Mouse (Mus musculus) testis, adult 2 months (tissue): ENCODE measurements at regions not wholly inside any gene's neighbourhood (a gene's known extent, or its start where the extent isn't known, plus 50 kb on each side); places are given as distances from the start of the nearest gene placed in this dataset.
A peak's percentile ranks its signal among the peaks of the same experiment; 100 is the strongest.

Experiments used
- H3K27ac ChIP-seq: fragments of 200-500 bp; 2 replicates; pipeline ENCODE4 v1.5.1; 2012; ENCODE audit warnings: low read depth, low read length; ENCODE audit not compliant: control insufficient read depth, insufficient read depth
- H3K27me3 ChIP-seq: fragments of 200-500 bp; 2 replicates; pipeline ENCODE4 v1.6.1; 2012; ENCODE audit warnings: mild to moderate bottlenecking, low read length, moderate library complexity; ENCODE audit not compliant: control insufficient read depth, insufficient read depth
- H3K36me3 ChIP-seq: fragments of 200-500 bp; 2 replicates; pipeline ENCODE4 v1.6.1; 2012; ENCODE audit warnings: mild to moderate bottlenecking, low read length; ENCODE audit not compliant: control insufficient read depth, insufficient read depth
- H3K4me1 ChIP-seq: fragments of 200-500 bp; 2 replicates; pipeline ENCODE4 v1.6.1; 2012; ENCODE audit warnings: low read length; ENCODE audit not compliant: control insufficient read depth, insufficient read depth
- H3K4me3 ChIP-seq: fragments of 200-500 bp; 2 replicates; pipeline ENCODE4 v1.5.1; 2012; ENCODE audit warnings: low read depth, mild to moderate bottlenecking, low read length, moderate library complexity, mixed read lengths; ENCODE audit not compliant: control insufficient read depth
- CTCF ChIP-seq: fragments of 200-500 bp; IDR thresholded peaks from 2 replicates; pipeline ENCODE4 v1.5.1; 2012; ENCODE audit warnings: low read depth, mild to moderate bottlenecking, inconsistent platforms, low read length, moderate library complexity; ENCODE audit not compliant: control insufficient read depth, insufficient read depth, insufficient replicate concordance
- POLR2A ChIP-seq: fragments of 200-500 bp; IDR thresholded peaks from 2 replicates; pipeline ENCODE4 v1.6.1; 2012; ENCODE audit warnings: low read depth, mild to moderate bottlenecking, inconsistent platforms, low read length, moderate library complexity; ENCODE audit not compliant: control insufficient read depth

GRCm38 (mm10) chr5:18502831-18503230 is 142.7 kb upstream of the Gnai1 start:
- no peak for TF ChIP-seq POLR2A
- TF ChIP-seq CTCF: no peak
- H3K4me1 ChIP-seq: peaks cover 3% of the 10 kb centered on the region
- H3K27ac ChIP-seq: no peak overlapping the region
- H3K36me3 ChIP-seq: no peaks in the 10 kb centered on the region
- peak overlapping the region; percentile 18; the same call in 1 of the 2 replicates for H3K4me3 ChIP-seq
- H3K27me3 ChIP-seq: no peaks in the 10 kb centered on the region

GRCm38 (mm10) chr5:18494305-18494704 is 134.2 kb upstream of the Gnai1 start:
- no peak overlapping the region for H3K27ac ChIP-seq
- no peaks in the 10 kb centered on the region for H3K27me3 ChIP-seq
- TF ChIP-seq CTCF: no peak
- TF ChIP-seq POLR2A: no peak
- no peaks in the 10 kb centered on the region for H3K4me1 ChIP-seq
- no peaks in the 10 kb centered on the region for H3K36me3 ChIP-seq
- peak overlapping the region; percentile 69 for H3K4me3 ChIP-seq

- TF ChIP-seq CTCF: no peak
- no peaks in the 10 kb centered on the region for H3K27me3 ChIP-seq
- no peaks in the 10 kb centered on the region for H3K36me3 ChIP-seq
- no peaks in the 10 kb centered on the region for H3K4me1 ChIP-seq
- no peak overlapping the region for H3K4me3 ChIP-seq
- no peak overlapping the region for H3K27ac ChIP-seq
These were observed 129.6 kb upstream of the Gnai1 start for GRCm38 (mm10) chr5:18489709-18490108.

GRCm38 (mm10) chr5:18487076-18487772 is 127.1 kb upstream of the Gnai1 start:
- Histone ChIP-seq H3K27ac (no peak overlapping the region), H3K27me3 (no peaks in the 10 kb centered on the region), H3K4me1 (no peaks in the 10 kb centered on the region), H3K4me3 (no peak overlapping the region), H3K36me3 (no peaks in the 10 kb centered on the region)
- TF ChIP-seq POLR2A: no peak
- no peak for TF ChIP-seq CTCF

GRCm38 (mm10) chr5:18484376-18484775 is 124.2 kb upstream of the Gnai1 start:
- H3K27me3 ChIP-seq: no peaks in the 10 kb centered on the region
- H3K4me3 ChIP-seq: no peak overlapping the region
- TF ChIP-seq POLR2A (no peak), CTCF (no peak)
- no peaks in the 10 kb centered on the region for H3K36me3 ChIP-seq
- H3K27ac ChIP-seq: no peak overlapping the region
- H3K4me1 ChIP-seq: no peaks in the 10 kb centered on the region

GRCm38 (mm10) chr5:18478420-18478819 is 118.3 kb upstream of the Gnai1 start:
- TF ChIP-seq POLR2A (no peak), CTCF (no peak)
- Histone ChIP-seq H3K27ac (no peak overlapping the region), H3K4me1 (no peaks in the 10 kb centered on the region), H3K4me3 (no peak overlapping the region), H3K27me3 (no peaks in the 10 kb centered on the region), H3K36me3 (no peaks in the 10 kb centered on the region)

GRCm38 (mm10) chr5:18477372-18478017 is 117.3 kb upstream of the Gnai1 start:
- H3K4me3 ChIP-seq: no peak overlapping the region
- no peaks in the 10 kb centered on the region for H3K36me3 ChIP-seq
- H3K27me3 ChIP-seq: no peaks in the 10 kb centered on the region
- H3K27ac ChIP-seq: no peak overlapping the region
- H3K4me1 ChIP-seq: no peaks in the 10 kb centered on the region
- TF ChIP-seq POLR2A (no peak), CTCF (no peak)
